Mouse (Mus musculus) right cerebral cortex, postnatal 4 days (tissue): Measurements from ENCODE around the gene Mpig6b.
"Not testable (repeated sequence)": the region's sequence is repeated elsewhere in the genome, so short reads cannot be mapped to it uniquely, and the experiment has no call there.

Experiments
- DNase-seq: peaks from one replicate; pipeline ENCODE4 v3.0.0-alpha.2; 2022

Mpig6b gene

GRCm38 (mm10) chr17:35034896-35035295, 31.1 kb downstream of the Mpig6b start:
- no peak for DNase-seq

- DNase-seq, result not testable (repeated sequence)
These were observed 32.3 kb downstream of the Mpig6b start for GRCm38 (mm10) chr17:35033703-35034102.

GRCm38 (mm10) chr17:35032323-35032870, 33.6 kb downstream of the Mpig6b start:
- no peak for DNase-seq

- DNase-seq, result no peak
These were observed 34.1 kb downstream of the Mpig6b start for GRCm38 (mm10) chr17:35031880-35032279.

GRCm38 (mm10) chr17:35031272-35031671, 34.7 kb downstream of the Mpig6b start:
- DNase-seq, result no peak

GRCm38 (mm10) chr17:35029691-35030532, 36.1 kb downstream of the Mpig6b start:
- no peak for DNase-seq

- no peak for DNase-seq
These were observed 37.7 kb downstream of the Mpig6b start for GRCm38 (mm10) chr17:35028315-35028714.

GRCm38 (mm10) chr17:35027277-35028068, 38.5 kb downstream of the Mpig6b start, which contains the start of gene Sapcd1:
Gene Sapcd1 (minus strand): TSS chr17:35028016.
- DNase-seq, result peak; percentile 57

- no peak for DNase-seq
These were observed 39.8 kb downstream of the Mpig6b start for GRCm38 (mm10) chr17:35026206-35026605.

GRCm38 (mm10) chr17:35024691-35025488, 41.1 kb downstream of the Mpig6b start:
- DNase-seq, result no peak

- DNase-seq, result no peak
These were observed 41.7 kb downstream of the Mpig6b start for GRCm38 (mm10) chr17:35024261-35024660.

GRCm38 (mm10) chr17:35023756-35024155, 42.2 kb downstream of the Mpig6b start:
- no peak for DNase-seq

- DNase-seq, result no peak
These were observed 42.8 kb downstream of the Mpig6b start for GRCm38 (mm10) chr17:35023221-35023620.

GRCm38 (mm10) chr17:35022541-35023060, 43.4 kb downstream of the Mpig6b start:
- DNase-seq, result no peak

- DNase-seq, result no peak
These were observed 44.0 kb downstream of the Mpig6b start for GRCm38 (mm10) chr17:35021842-35022477.

- DNase-seq, result peak; percentile 84
These were observed 44.7 kb downstream of the Mpig6b start for GRCm38 (mm10) chr17:35021163-35021808.

- DNase-seq, result no peak
These were observed 45.4 kb downstream of the Mpig6b start for GRCm38 (mm10) chr17:35020551-35020950.

- no peak for DNase-seq
These were observed 46.1 kb downstream of the Mpig6b start for GRCm38 (mm10) chr17:35019894-35020293.

GRCm38 (mm10) chr17:35018171-35018570, 47.8 kb downstream of the Mpig6b start:
- DNase-seq, result no peak

- no peak for DNase-seq
These were observed 48.3 kb downstream of the Mpig6b start for GRCm38 (mm10) chr17:35017706-35018030.
